Mouse (Mus musculus) yolk sac, embryonic 10.5 days (tissue): Measurements from ENCODE around the gene Olfr476.
"Not testable (repeated sequence)": the region's sequence is repeated elsewhere in the genome, so short reads cannot be mapped to it uniquely, and the experiment has no call there.

Source experiments
- DNase-seq: peaks from one replicate; pipeline ENCODE4 v3.0.0-alpha.2; 2017; ENCODE audit warnings: low spot score

Olfr476 gene

DNA sequence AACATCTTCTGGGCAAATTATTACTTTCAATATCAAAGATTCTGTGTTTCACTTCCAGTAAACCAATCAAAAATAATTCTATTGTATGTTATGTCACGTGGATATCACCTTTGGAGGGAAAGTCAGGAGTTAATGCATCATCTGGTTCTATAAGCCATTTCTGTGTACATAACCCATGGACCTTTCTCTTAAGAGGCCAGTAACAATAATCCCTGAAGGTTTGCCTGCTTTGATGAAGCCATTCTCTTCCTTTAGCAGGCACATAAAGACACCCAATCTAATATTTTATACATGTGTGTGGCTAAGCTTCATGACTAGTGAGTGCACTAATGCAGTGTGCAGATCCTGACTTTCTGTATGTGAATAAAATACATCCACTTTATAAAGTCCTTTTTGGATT, at the start of gene Olfr476:
TSS of gene Olfr476 (plus strand) at position 301 of the 400 bp plus-strand sequence.
- DNase-seq = no peak

DNA sequence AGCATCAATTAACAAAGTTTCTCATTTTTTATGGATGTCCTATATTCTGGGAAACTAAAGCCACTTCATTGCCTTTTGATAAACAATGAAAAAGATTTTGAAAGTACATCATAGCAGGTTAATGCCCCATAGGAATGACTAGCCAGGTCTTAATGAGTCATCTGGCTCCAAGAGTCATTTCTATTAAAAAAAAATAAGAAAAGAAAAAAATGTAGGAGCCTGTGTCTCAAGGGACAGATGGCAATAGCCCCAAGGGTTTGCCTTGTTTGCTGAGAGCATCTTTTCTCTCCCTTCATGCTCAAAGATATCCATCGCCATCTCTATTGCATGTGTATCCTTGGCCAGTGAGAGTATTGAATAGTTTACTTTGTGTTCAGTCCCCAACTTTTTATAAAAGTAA, 34.5 kb upstream of the Olfr476 start, which contains the start of gene Olfr473:
TSS of gene Olfr473 (plus strand) at position 301 of the 400 bp plus-strand sequence.
- no peak for DNase-seq

DNA sequence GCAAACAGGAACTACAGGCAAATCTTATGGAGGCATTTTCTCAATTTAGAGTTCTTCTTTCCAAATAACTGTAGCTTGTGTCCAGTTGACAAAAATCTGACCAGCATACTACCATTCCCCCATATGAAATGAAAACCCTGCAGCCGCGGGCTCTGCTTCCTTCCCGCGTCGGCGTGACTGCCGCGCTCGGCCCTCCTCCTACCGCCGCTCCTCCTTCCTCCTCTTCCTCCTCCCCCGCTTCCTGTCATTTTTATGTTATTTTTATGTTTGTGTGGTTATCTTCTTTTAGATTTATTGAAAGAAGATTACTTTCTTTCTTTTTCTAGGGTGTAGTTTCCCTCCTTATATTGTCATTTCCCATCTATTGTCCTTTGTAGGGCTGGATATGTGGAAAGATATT, 12.1 kb upstream of the Olfr476 start:
- not testable (repeated sequence) for DNase-seq

DNA sequence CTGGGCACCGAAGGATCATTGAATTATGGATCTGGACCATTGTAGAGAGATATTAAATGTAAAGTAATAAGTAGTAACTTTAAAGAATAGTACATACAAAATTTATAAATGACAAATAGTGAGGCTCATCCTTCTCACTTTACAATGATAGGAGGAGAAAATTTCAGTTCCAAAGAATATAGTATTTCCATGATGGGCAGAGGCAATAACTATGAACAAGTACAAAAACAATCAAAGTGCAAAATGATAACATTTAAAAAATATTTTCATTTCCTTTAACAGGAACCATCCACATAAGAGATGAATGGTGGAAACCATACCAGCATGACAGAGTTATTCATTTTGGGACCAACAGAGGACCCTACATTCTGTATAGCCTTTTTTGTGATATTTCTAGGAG, 10.3 kb upstream of the Olfr476 start, which contains the start of gene Olfr474:
TSS of gene Olfr474 (plus strand) at position 301 of the 400 bp plus-strand sequence.
- DNase-seq = no peak

DNA sequence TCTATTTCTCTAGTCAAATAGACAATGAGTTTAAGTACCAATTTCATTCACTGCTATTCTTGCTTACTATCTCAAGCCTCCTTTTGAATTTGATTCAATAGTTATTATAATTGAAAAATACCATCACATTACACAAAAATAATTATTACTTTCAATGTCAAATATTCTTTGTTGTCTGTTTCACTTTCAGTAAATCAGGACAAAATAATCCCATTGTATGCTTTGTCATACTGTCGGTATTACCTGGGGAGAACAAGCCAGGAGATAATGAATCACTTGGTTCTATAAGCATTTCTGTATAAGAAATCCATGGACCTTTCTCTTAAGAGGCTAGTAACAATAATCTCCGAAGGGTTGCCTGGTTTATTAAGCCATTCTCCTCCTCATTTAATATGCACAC, 21.8 kb downstream of the Olfr476 start, which contains the start of gene Olfr477:
TSS of gene Olfr477 (plus strand) at position 301 of the 400 bp plus-strand sequence.
- no peak for DNase-seq

- DNase-seq = not testable (repeated sequence)
These were observed 49.7 kb downstream of the Olfr476 start for GRCm38 (mm10) chr7:108014256-108014655.
